Mouse (Mus musculus): ENCODE results near the gene Rtl10. TPM values are rescaled to one million over a fixed set of nuclear protein-coding genes. Genes with fewer than 3 reads are reported as not detected.

Gene Rtl10
- polyA plus RNA-seq, 1 experiment = not detected

GRCm38 (mm10) chr16:18459955-18460370 is 38.7 kb upstream of the Rtl10 start:
- 10% methylated on average over 11 of the region's 11 CpGs for WGBS
- Histone ChIP-seq H3K27ac (ENCODE audit: control insufficient read depth, insufficient read depth, low read depth, low read length, poor library complexity) (peak overlapping the region; percentile 47; the same call in 1 of the 2 replicates), H3K4me1 (ENCODE audit: control insufficient read depth, insufficient read depth, low read length) (peaks cover 1% of the 10 kb centered on the region; the same call in 1 of the 2 replicates), H3K4me3 (replicated peaks; ENCODE audit: control insufficient read depth, low read depth, low read length) (no peak overlapping the region)
- peak; percentile 29; the same call in 1 of the 2 replicates for TF ChIP-seq POLR2A (IDR thresholded peaks at IDR 0.05; ENCODE audit: borderline replicate concordance, control insufficient read depth, low read depth, low read length)
- no peak for TF ChIP-seq CTCF (IDR thresholded peaks at IDR 0.05; ENCODE audit: control insufficient read depth, insufficient read depth, low read length)

GRCm38 (mm10) chr16:18460826-18461225 is 37.9 kb upstream of the Rtl10 start:
- TF ChIP-seq CTCF (IDR thresholded peaks at IDR 0.05; ENCODE audit: control insufficient read depth, insufficient read depth, low read length) (no peak), POLR2A (IDR thresholded peaks at IDR 0.05; ENCODE audit: borderline replicate concordance, control insufficient read depth, low read depth, low read length) (no peak)
- H3K4me1 ChIP-seq (ENCODE audit: control insufficient read depth, insufficient read depth, low read length) = peaks cover 1% of the 10 kb centered on the region; the same call in 1 of the 2 replicates
- no peak overlapping the region for H3K4me3 ChIP-seq (replicated peaks; ENCODE audit: control insufficient read depth, low read depth, low read length)
- H3K27ac ChIP-seq (ENCODE audit: control insufficient read depth, insufficient read depth, low read depth, low read length, poor library complexity) = no peak overlapping the region
- WGBS = 96% methylated on average over 3 of the region's 3 CpGs

- no peak for TF ChIP-seq POLR2A (IDR thresholded peaks at IDR 0.05; ENCODE audit: borderline replicate concordance, control insufficient read depth, low read depth, low read length)
- no peak for TF ChIP-seq CTCF (IDR thresholded peaks at IDR 0.05; ENCODE audit: control insufficient read depth, insufficient read depth, low read length)
- 90% methylated on average over 9 of the region's 9 CpGs for WGBS
- H3K27ac ChIP-seq (ENCODE audit: control insufficient read depth, insufficient read depth, low read depth, low read length, poor library complexity) = no peak overlapping the region
- H3K4me3 ChIP-seq (replicated peaks; ENCODE audit: control insufficient read depth, low read depth, low read length) = no peak overlapping the region
- peaks cover 1% of the 10 kb centered on the region; the same call in 1 of the 2 replicates for H3K4me1 ChIP-seq (ENCODE audit: control insufficient read depth, insufficient read depth, low read length)
Measured at GRCm38 (mm10) chr16:18462031-18462430, 36.7 kb upstream of the Rtl10 start.

- H3K27ac ChIP-seq (ENCODE audit: control insufficient read depth, insufficient read depth, low read depth, low read length, poor library complexity) = no peak overlapping the region
- TF ChIP-seq POLR2A (IDR thresholded peaks at IDR 0.05; ENCODE audit: borderline replicate concordance, control insufficient read depth, low read depth, low read length) (no peak), CTCF (IDR thresholded peaks at IDR 0.05; ENCODE audit: control insufficient read depth, insufficient read depth, low read length) (no peak)
- 58% methylated on average over 8 of the region's 8 CpGs for WGBS
- peaks cover 1% of the 10 kb centered on the region; the same call in 1 of the 2 replicates for H3K4me1 ChIP-seq (ENCODE audit: control insufficient read depth, insufficient read depth, low read length)
- no peak overlapping the region for H3K4me3 ChIP-seq (replicated peaks; ENCODE audit: control insufficient read depth, low read depth, low read length)
Measured at GRCm38 (mm10) chr16:18462598-18462997, 36.1 kb upstream of the Rtl10 start.

GRCm38 (mm10) chr16:18464271-18464670 is 34.4 kb upstream of the Rtl10 start:
- Histone ChIP-seq H3K4me3 (replicated peaks; ENCODE audit: control insufficient read depth, low read depth, low read length) (no peak overlapping the region), H3K4me1 (ENCODE audit: control insufficient read depth, insufficient read depth, low read length) (peaks cover 1% of the 10 kb centered on the region; the same call in 1 of the 2 replicates), H3K27ac (ENCODE audit: control insufficient read depth, insufficient read depth, low read depth, low read length, poor library complexity) (no peak overlapping the region)
- 52% methylated on average over 3 of the region's 3 CpGs for WGBS
- TF ChIP-seq CTCF (IDR thresholded peaks at IDR 0.05; ENCODE audit: control insufficient read depth, insufficient read depth, low read length) = no peak
- TF ChIP-seq POLR2A (IDR thresholded peaks at IDR 0.05; ENCODE audit: borderline replicate concordance, control insufficient read depth, low read depth, low read length) = no peak

- no peak overlapping the region for H3K4me3 ChIP-seq (replicated peaks; ENCODE audit: control insufficient read depth, low read depth, low read length)
- no peak overlapping the region for H3K27ac ChIP-seq (ENCODE audit: control insufficient read depth, insufficient read depth, low read depth, low read length, poor library complexity)
- H3K4me1 ChIP-seq (ENCODE audit: control insufficient read depth, insufficient read depth, low read length) = no peaks in the 10 kb centered on the region
- 70% methylated on average over 1 of the region's 1 CpGs for WGBS
- TF ChIP-seq POLR2A (IDR thresholded peaks at IDR 0.05; ENCODE audit: borderline replicate concordance, control insufficient read depth, low read depth, low read length) (no peak), CTCF (IDR thresholded peaks at IDR 0.05; ENCODE audit: control insufficient read depth, insufficient read depth, low read length) (no peak)
Measured at GRCm38 (mm10) chr16:18470829-18471228, 27.9 kb upstream of the Rtl10 start.

GRCm38 (mm10) chr16:18471381-18471955 is 27.2 kb upstream of the Rtl10 start:
- H3K4me3 ChIP-seq (replicated peaks; ENCODE audit: control insufficient read depth, low read depth, low read length) = no peak overlapping the region
- H3K4me1 ChIP-seq (ENCODE audit: control insufficient read depth, insufficient read depth, low read length) = no peaks in the 10 kb centered on the region
- no peak overlapping the region for H3K27ac ChIP-seq (ENCODE audit: control insufficient read depth, insufficient read depth, low read depth, low read length, poor library complexity)
- WGBS = 92% methylated on average over 11 of the region's 11 CpGs
- no peak for TF ChIP-seq POLR2A (IDR thresholded peaks at IDR 0.05; ENCODE audit: borderline replicate concordance, control insufficient read depth, low read depth, low read length)
- TF ChIP-seq CTCF (IDR thresholded peaks at IDR 0.05; ENCODE audit: control insufficient read depth, insufficient read depth, low read length) = no peak

GRCm38 (mm10) chr16:18471976-18472375 is 26.7 kb upstream of the Rtl10 start:
- 92% methylated on average over 6 of the region's 6 CpGs for WGBS
- no peak overlapping the region for H3K4me3 ChIP-seq (replicated peaks; ENCODE audit: control insufficient read depth, low read depth, low read length)
- no peak overlapping the region for H3K27ac ChIP-seq (ENCODE audit: control insufficient read depth, insufficient read depth, low read depth, low read length, poor library complexity)
- no peaks in the 10 kb centered on the region for H3K4me1 ChIP-seq (ENCODE audit: control insufficient read depth, insufficient read depth, low read length)
- TF ChIP-seq CTCF (IDR thresholded peaks at IDR 0.05; ENCODE audit: control insufficient read depth, insufficient read depth, low read length) = no peak
- no peak for TF ChIP-seq POLR2A (IDR thresholded peaks at IDR 0.05; ENCODE audit: borderline replicate concordance, control insufficient read depth, low read depth, low read length)
